Mouse (Mus musculus) hindbrain, embryonic 14.5 days (tissue): ENCODE results near the gene Smarcc1. TPM values are rescaled to one million over a fixed set of nuclear protein-coding genes. Genes with fewer than 3 reads are reported as not detected.
"Not testable (repeated sequence)": the region's sequence is repeated elsewhere in the genome, so short reads cannot be mapped to it uniquely, and the experiment has no call there.

Experiments
- ATAC-seq: fragments of 200-750 bp; cut with Nextera tagmentation; 2 replicates; pipeline ENCODE4 v1.8.0; 2017; ENCODE audit warnings: moderate number of reproducible peaks, mild to moderate bottlenecking, moderate TSS enrichment, moderate library complexity; ENCODE audit not compliant: low FRiP score
- DNase-seq: peaks from one replicate; pipeline ENCODE4 v3.0.0-alpha.2; 2015; ENCODE audit warnings: low spot score
- H3K27ac ChIP-seq: fragments of 300-500 bp; sonication (generic); 2 replicates; pipeline ENCODE4 v1.5.1; 2014; ENCODE audit warnings: mild to moderate bottlenecking, moderate library complexity
- H3K27me3 ChIP-seq: fragments of 300-500 bp; sonication (generic); 2 replicates; pipeline ENCODE4 v1.6.1; 2014; ENCODE audit warnings: mild to moderate bottlenecking, low read length, mixed read lengths; ENCODE audit not compliant: control insufficient read depth, insufficient read depth
- H3K36me3 ChIP-seq: fragments of 300-500 bp; sonication (generic); replicated peaks from 2 replicates; pipeline ENCODE4 v1.6.1; 2014; ENCODE audit not compliant: control insufficient read depth, insufficient read depth
- H3K4me1 ChIP-seq: fragments of 300-500 bp; sonication (generic); replicated peaks from 2 replicates; pipeline ENCODE4 v1.6.1; 2014; ENCODE audit warnings: antibody characterized with exemption, low read length, mixed read lengths; ENCODE audit not compliant: control insufficient read depth, insufficient read depth
- H3K4me2 ChIP-seq: fragments of 300-500 bp; sonication (generic); replicated peaks from 2 replicates; pipeline ENCODE4 v1.6.1; 2014; ENCODE audit warnings: mild to moderate bottlenecking, moderate library complexity
- H3K4me3 ChIP-seq: fragments of 300-500 bp; sonication (generic); replicated peaks from 2 replicates; pipeline ENCODE4 v1.5.1; 2014; ENCODE audit warnings: mild to moderate bottlenecking, low read length
- H3K9ac ChIP-seq: fragments of 300-500 bp; sonication (generic); 2 replicates; pipeline ENCODE4 v1.6.1; 2014
- H3K9me3 ChIP-seq: fragments of 300-500 bp; sonication (generic); 2 replicates; pipeline ENCODE4 v1.6.1; 2016; ENCODE audit warnings: low read length; ENCODE audit not compliant: control insufficient read depth
- WGBS: fragments of 180-500 bp; shearing (Covaris S2); extraction: QIAGEN DNeasy Blood & Tissue Kit; methylation state at CpG from one replicate; pipeline ENCODE4 v1.1.7; 2014; 5-methylcytosine and 5-hydroxymethylcytosine counted together
- polyA plus RNA-seq: library from polyadenylated mRNA; unstranded; fragments of >200 nt; fragmentation: Nextera tagmentation; extraction: Ambion mirVana; gene quantifications from 2 replicates; pipeline ENCODE4 v1.2.1, GENCODE M21; 2014

Smarcc1 gene
- polyA plus RNA-seq, 1 experiment from 2014 or later, result 98.7 TPM

- H3K9ac ChIP-seq, H3K4me2 ChIP-seq, H3K27me3 ChIP-seq, H3K27ac ChIP-seq, ATAC-seq, DNase-seq, H3K9me3 ChIP-seq, H3K4me3 ChIP-seq, H3K4me1 ChIP-seq, H3K36me3 ChIP-seq: not testable (repeated sequence)
- WGBS, result 56% methylated on average over 2 of the region's 2 CpGs
These were observed 6.6 kb downstream of the Smarcc1 start for GRCm38 (mm10) chr9:110124008-110124540.

DNA sequence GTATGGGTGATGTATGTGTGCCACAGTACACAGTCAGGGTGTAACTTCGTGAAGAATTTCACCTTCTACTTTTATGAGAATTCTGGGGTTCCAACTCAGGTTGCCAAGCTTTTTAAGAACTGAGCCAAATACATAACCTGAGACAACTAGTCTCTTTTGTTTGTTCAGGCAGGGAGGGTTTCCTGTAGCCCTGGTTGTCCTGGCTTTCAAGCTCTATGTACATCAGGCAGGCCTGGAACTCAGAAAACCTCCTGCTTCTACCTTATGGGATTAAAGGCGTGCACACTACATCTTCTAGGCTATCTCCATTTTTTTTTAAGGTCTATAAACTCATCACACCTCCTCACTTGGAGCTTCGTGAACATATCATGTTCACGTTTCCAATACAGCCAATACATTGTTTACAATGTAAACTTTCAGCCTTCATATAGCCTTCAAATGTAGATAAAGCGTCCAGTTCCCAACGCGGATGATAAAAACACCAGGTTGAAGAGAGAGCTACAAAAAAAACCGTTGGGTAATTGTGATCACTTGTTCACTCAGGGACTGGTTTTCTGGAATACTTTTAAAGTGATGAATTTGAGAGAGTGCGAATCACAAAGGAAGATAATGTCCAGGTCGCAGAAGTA is 13.5 kb downstream of the Smarcc1 start:
- Histone ChIP-seq H3K27ac (peak overlapping the region; percentile 93), H3K9me3 (no peaks in the 10 kb centered on the region), H3K4me3 (peak overlapping the region; percentile 90), H3K4me2 (peak overlapping the region; percentile 66), H3K27me3 (no peaks in the 10 kb centered on the region), H3K9ac (peak overlapping the region; percentile 92), H3K4me1 (peaks cover 32% of the 10 kb centered on the region), H3K36me3 (peaks cover 12% of the 10 kb centered on the region)
- 33% methylated on average over 10 of the region's 10 CpGs for WGBS
- ATAC-seq, result no peak
- DNase-seq, result peak; percentile 26

DNA sequence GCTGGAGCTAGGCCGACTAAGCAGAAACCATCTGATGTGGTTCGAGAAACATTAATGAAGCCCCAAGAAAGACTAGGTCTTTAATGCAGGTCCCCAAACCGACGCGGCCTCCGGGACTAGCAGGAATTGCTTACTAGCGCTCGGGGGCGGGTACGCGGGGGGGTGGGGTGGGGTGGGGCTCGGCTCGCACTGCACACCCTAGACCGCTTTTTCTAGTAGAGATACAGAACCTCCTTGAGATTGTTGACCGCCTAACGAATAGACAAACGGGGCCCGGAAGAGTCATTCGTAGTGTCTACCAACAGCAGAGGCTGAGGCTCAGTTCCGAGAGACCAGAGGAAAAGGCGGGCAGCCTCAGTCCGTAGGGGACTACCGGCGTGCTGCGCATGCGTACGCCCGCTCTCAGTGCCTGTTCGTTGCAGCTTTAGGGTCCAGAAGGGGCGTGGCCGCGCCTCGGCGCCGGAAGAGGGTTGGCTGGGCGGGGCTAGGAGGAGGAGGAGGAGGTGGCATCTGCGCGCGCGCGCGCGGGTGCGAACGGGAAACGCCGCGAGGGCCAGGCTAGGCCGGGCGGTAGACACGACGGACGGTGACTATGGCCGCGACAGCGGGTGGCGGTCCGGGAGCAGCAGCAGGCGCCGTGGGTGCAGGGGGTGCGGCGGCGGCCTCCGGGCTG is 14.2 kb downstream of the Smarcc1 start:
- ATAC-seq, result peak; percentile 95
- peak overlapping the region; percentile 90 for H3K4me3 ChIP-seq
- peaks cover 32% of the 10 kb centered on the region for H3K4me1 ChIP-seq
- H3K9me3 ChIP-seq, result no peaks in the 10 kb centered on the region
- H3K9ac ChIP-seq, result peak overlapping the region; percentile 92
- WGBS, result 1% methylated on average over 61 of the region's 64 CpGs
- peak overlapping the region; percentile 66 for H3K4me2 ChIP-seq
- no peaks in the 10 kb centered on the region for H3K27me3 ChIP-seq
- H3K36me3 ChIP-seq, result peaks cover 18% of the 10 kb centered on the region
- H3K27ac ChIP-seq, result peak overlapping the region; percentile 93
- peak; percentile 99 for DNase-seq

- Histone ChIP-seq H3K36me3 (peaks cover 24% of the 10 kb centered on the region), H3K4me1 (peaks cover 32% of the 10 kb centered on the region), H3K9me3 (no peaks in the 10 kb centered on the region), H3K27ac (peak overlapping the region; percentile 93), H3K9ac (peak overlapping the region; percentile 92), H3K4me2 (peak overlapping the region; percentile 66), H3K27me3 (no peaks in the 10 kb centered on the region), H3K4me3 (peak overlapping the region; percentile 90)
- ATAC-seq, result peak; percentile 77
- peak; percentile 50 for DNase-seq
- under 1% methylated on average over 30 of the region's 38 CpGs for WGBS
These were observed 14.7 kb downstream of the Smarcc1 start for GRCm38 (mm10) chr9:110132201-110132605.

- WGBS, result 67% methylated on average over 6 of the region's 6 CpGs
- peaks cover 32% of the 10 kb centered on the region for H3K4me1 ChIP-seq
- H3K27ac ChIP-seq, result no peak overlapping the region
- H3K9me3 ChIP-seq, result no peaks in the 10 kb centered on the region
- ATAC-seq (no peak), DNase-seq (no peak)
- H3K27me3 ChIP-seq, result no peaks in the 10 kb centered on the region
- H3K36me3 ChIP-seq, result peaks cover 31% of the 10 kb centered on the region
- peak overlapping the region; percentile 66 for H3K4me2 ChIP-seq
- H3K9ac ChIP-seq, result peak overlapping the region; percentile 92
- H3K4me3 ChIP-seq, result peak overlapping the region; percentile 90
These were observed 15.4 kb downstream of the Smarcc1 start for GRCm38 (mm10) chr9:110132921-110133320.

- Histone ChIP-seq H3K27me3 (no peaks in the 10 kb centered on the region), H3K27ac (no peak overlapping the region), H3K4me2 (peak overlapping the region; percentile 66), H3K4me1 (peaks cover 32% of the 10 kb centered on the region), H3K4me3 (no peak overlapping the region), H3K9ac (no peak overlapping the region), H3K9me3 (no peaks in the 10 kb centered on the region), H3K36me3 (peaks cover 41% of the 10 kb centered on the region)
- WGBS, result 84% methylated on average over 5 of the region's 5 CpGs
- DNase-seq, result no peak
- ATAC-seq, result no peak
These were observed 16.7 kb downstream of the Smarcc1 start for GRCm38 (mm10) chr9:110134176-110134575.

DNA sequence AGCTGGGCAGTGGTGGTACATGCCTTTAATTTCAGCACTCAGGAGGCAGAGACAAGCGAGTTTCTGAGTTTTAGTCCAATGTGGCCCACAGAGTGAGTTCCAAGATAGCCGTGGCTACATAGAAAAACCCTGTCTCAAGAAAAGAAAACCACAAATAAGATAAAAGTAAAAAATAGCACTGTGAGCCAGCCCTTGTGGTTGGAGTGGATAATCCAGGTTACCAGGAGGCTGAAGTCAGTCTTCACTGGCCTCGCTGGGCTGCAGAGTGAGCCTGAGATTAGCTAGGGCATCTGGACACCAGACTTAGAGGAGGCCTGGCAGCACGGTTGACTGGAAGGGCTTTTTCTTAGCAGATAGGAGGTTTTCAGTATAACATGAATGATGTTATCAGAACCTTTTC is 21.6 kb downstream of the Smarcc1 start:
- H3K9ac ChIP-seq, result no peak overlapping the region
- no peak overlapping the region for H3K4me2 ChIP-seq
- H3K27ac ChIP-seq, result no peak overlapping the region
- no peaks in the 10 kb centered on the region for H3K9me3 ChIP-seq
- ATAC-seq (no peak), DNase-seq (no peak)
- peaks cover 12% of the 10 kb centered on the region; the same call in 1 of the 2 replicates for H3K4me1 ChIP-seq
- H3K36me3 ChIP-seq, result peaks cover 82% of the 10 kb centered on the region
- no peak overlapping the region for H3K4me3 ChIP-seq
- no peaks in the 10 kb centered on the region for H3K27me3 ChIP-seq
- WGBS, result 89% methylated on average over 4 of the region's 4 CpGs

GRCm38 (mm10) chr9:110142097-110142496 is 24.6 kb downstream of the Smarcc1 start:
- no peak overlapping the region for H3K4me3 ChIP-seq
- 100% methylated on average over 1 of the region's 1 CpGs for WGBS
- no peaks in the 10 kb centered on the region for H3K27me3 ChIP-seq
- H3K4me1 ChIP-seq, result no peaks in the 10 kb centered on the region
- no peak overlapping the region for H3K9ac ChIP-seq
- ATAC-seq (no peak), DNase-seq (no peak)
- H3K9me3 ChIP-seq, result no peaks in the 10 kb centered on the region
- H3K36me3 ChIP-seq, result peaks cover 82% of the 10 kb centered on the region
- H3K4me2 ChIP-seq, result no peak overlapping the region
- no peak overlapping the region for H3K27ac ChIP-seq

DNA sequence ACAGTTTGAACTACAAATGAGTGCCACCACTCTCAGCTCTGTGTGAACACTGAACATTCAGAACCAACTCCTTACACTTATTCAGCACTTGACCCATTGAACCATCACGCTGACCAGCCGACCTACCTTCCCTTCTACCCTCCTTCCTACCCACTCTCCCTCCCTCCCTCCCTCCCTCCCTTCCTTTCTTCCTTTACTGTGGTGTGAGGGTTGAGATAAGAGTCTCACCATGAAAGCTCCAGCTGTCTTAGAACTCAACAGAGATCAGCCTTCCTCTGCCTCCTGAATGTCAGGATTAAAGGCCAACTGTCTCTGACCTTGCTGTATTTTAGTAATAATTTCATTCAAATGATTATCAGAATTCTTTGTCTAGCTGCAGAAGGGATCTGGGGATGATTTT is 31.1 kb downstream of the Smarcc1 start:
- Histone ChIP-seq H3K4me1 (no peaks in the 10 kb centered on the region), H3K9me3 (no peaks in the 10 kb centered on the region), H3K27ac (no peak overlapping the region), H3K27me3 (no peaks in the 10 kb centered on the region), H3K4me2 (no peak overlapping the region), H3K9ac (no peak overlapping the region), H3K4me3 (no peak overlapping the region), H3K36me3 (peaks cover 83% of the 10 kb centered on the region)
- DNase-seq (no peak), ATAC-seq (no peak)
- 74% methylated on average over 2 of the region's 2 CpGs for WGBS
